Mouse (Mus musculus): ENCODE results near the gene Fam129a.

- no peak for TF ChIP-seq EP300 (IDR thresholded peaks at IDR 0.05)
- no peak for TF ChIP-seq CTCF (IDR thresholded peaks at IDR 0.05)
Measured at GRCm38 (mm10) chr1:151675684-151676083, 104.7 kb downstream of the Fam129a start.

All from lung, postnatal 0 days (tissue).